Mouse (Mus musculus) neutrophil, adult 5-6 weeks (primary cell): ENCODE data around the gene Fbxl3. TPM values are rescaled to one million over a fixed set of nuclear protein-coding genes. Genes with fewer than 3 reads are reported as not detected.
A peak's percentile ranks its signal among the peaks of the same experiment; 100 is the strongest.

Experiments
- ATAC-seq: fragments of 151-379, 151-347 bp; 2 replicates; pipeline ENCODE4 v1.8.0; 2017; ENCODE audit warnings: mild to moderate bottlenecking, moderate TSS enrichment; ENCODE audit not compliant: insufficient number of reproducible peaks, poor library complexity, low FRiP score, severe bottlenecking; ENCODE audit errors: extremely low read depth
- total RNA-seq: library from RNA; stranded (forward); fragments of 200-1000 nt; gene quantifications from 2 replicates; pipeline ENCODE4 v1.2.3, GENCODE M21; 2017

Fbxl3 gene
- total RNA-seq, 1 experiment from 2014 or later, result 231 TPM

DNA sequence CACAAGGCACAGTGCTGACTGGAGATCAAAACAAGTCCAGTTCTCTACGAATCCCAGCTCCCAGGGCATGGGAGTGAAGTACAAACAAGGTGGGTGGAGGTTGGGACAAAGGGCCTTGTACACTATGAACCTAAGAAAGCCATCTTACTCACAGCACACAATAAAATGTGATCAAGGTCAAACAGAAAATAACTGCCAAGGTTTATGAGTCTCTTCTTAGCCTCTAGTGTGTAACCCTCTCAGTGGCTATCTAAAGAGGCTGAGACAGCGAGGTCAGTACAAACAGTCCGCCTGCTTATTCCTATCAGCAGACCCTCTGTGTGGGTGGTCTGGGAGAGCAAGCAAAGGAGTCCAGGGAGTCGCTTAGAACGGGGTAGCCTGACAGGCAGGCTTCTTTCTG is 11.5 kb downstream of the Fbxl3 start:
- no peak for ATAC-seq

DNA sequence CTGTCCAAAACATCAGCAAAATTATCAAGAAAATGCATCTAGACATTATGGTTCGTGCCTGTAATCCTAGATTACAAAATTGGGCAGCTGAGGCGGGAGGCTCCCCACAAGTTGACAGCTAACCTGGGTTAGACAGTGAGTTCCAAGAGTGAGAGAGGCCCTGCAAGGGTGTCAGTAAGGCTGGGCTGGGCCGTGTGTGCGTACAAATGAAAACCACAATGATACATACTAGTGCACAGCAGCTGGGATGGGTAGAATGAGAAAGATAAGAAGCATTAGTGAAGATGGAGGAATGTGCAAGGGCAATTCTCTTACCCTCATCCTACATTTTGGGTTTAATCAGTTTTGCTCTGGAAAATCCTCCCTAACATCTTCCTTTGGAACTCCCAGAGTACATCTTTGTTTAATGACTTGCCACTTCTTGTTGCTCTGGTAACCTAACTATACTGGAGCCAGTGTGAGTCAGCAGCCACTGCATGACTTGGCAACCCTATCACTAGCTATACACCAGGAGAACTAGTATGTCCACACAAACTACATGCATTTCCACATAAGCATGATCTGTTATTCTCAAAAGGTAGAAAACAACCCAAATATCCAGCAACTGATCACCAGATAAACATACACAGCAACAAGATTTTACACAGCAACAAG is 12.6 kb downstream of the Fbxl3 start:
- ATAC-seq, result peak; percentile 77; the same call in 1 of the 2 replicates

DNA sequence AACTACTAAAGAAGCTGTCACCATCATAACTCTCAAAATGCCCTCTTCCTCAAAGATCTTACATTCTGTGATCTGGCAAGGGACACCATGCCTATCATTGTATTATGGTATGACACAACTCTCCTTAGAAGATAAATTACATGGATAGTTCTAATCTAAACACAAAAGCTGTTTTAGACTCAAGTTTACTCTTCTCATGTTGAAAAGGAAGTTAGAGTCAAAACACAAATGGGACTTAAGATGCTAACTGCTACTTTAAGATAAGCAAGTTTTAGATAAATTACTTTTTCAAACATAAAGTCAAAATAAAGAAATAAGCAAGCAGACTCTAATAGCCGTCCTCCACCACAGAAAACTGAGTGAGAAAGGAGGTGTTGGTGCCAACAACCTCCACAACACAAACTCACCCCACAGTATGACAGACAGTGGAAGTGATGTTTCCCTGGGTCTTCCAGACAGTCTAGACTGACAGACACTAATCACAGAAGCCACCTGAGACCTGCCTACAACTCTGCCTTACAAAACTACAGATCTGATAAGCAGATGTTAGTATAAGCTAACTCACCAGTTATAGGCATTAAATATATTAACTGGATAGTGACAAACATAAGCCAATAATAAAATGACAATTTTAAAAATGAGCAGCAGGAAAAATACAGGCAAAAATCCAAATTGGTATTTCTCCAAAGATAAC is 13.4 kb downstream of the Fbxl3 start:
- ATAC-seq, result no peak

GRCm38 (mm10) chr14:103079209-103079977 is 20.0 kb downstream of the Fbxl3 start:
- no peak for ATAC-seq

DNA sequence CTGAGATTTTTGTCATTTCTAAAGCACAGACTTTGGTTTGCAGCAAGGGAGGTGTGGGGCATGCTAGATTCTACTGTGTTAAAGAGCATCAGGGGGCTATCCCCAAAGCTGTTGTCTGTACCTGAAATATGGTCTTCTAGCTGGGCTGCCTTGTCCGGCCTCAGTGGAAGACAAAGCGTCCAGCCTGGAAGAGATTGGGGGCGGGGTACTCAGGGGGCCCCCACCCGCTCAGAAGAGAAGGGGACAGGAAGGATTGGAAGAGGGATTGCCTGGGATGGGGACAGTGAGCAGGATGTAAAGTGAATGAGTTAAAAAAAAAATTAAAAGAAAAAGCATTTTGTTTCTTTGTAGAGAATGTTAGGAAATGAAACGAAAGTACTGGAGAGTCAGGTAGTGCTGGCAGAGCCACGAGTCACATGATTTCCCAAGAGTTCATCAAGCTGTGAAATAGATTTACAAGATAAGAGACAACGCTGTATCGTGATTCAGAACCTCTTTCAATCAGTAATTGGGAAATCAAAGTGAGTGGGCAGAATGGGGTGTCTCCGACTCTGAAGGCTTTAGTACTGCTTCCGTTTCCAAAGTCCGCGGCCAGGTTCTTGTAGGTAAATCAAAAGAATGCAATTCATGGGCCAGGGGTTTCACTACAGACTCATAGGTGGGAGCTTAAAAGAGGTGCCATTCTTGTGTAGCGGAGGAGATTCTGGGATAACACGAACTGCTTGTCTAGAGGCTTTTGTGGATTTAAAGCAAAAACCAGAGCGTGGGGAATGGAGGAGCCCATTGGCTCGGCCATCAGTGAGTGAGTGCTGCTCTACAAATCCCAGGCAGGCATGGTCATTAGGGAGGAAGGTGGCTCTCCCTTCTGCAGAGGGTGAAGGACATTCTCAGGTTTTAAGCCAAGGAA is 21.1 kb downstream of the Fbxl3 start:
- ATAC-seq, result no peak

DNA sequence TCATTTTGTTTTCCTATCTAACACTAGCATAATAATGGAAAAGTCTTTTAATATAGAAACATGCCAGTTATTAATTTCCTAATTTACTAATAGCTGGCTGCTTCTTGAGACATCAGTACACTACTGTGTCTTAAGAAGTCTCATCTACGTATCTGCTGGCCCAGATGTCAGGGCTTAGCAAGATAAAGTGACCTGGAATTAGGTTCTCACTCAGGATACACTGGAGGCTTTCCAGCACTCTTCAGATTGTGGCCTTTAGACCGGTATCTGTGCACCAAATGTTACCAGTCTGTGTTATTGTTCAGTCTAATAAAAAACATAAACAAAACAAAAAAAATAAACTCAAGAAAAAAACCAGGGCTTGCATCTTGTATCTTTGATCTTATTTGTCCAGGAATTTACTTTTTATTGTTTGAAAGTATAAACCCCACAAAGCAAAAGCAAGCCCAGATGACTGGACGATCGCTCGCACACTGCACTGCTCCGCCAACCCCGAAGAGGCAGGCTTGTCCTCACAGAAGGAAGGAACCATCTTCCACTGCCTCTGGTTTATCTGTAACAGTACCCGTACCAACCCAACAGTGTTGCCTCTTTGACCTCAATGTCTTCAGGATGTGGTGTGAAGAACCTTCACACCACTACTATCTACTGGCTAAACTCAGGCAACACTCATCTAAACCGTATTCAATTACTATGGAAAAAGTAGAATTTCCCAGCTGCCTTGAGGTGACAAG is 21.9 kb downstream of the Fbxl3 start:
- ATAC-seq, result no peak

DNA sequence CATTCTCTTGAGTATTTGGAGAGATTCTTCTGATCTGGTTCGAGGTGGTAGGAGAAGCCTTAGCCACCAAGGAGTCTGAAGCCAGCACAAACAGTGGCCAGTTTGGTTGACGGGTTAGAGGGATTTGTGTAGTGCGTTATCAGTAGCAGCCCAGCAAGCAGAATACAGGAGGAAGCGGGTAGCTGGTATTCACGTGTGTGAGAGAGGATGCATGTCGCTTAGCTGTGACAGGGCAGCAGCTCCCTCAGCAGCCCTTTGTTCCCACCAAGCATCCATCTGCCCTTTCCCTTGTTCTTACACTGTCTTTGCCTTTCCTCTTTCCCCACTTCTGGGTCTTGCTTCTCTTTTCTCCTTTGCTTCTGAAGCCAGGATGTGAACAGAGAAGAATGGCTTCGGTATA is 24.2 kb downstream of the Fbxl3 start:
- ATAC-seq, result no peak

GRCm38 (mm10) chr14:103073825-103074224 is 25.5 kb downstream of the Fbxl3 start:
- ATAC-seq, result no peak

GRCm38 (mm10) chr14:103072731-103073130 is 26.6 kb downstream of the Fbxl3 start:
- no peak for ATAC-seq

- ATAC-seq, result no peak
Measured at GRCm38 (mm10) chr14:103071471-103071870, 27.9 kb downstream of the Fbxl3 start.

- no peak for ATAC-seq
Measured at GRCm38 (mm10) chr14:103070790-103071189, 28.6 kb downstream of the Fbxl3 start.

GRCm38 (mm10) chr14:103069864-103070611 is 29.3 kb downstream of the Fbxl3 start, which contains the start of gene Cln5:
TSS of gene Cln5 (plus strand) at chr14:103070216.
- peak; percentile 76 for ATAC-seq

DNA sequence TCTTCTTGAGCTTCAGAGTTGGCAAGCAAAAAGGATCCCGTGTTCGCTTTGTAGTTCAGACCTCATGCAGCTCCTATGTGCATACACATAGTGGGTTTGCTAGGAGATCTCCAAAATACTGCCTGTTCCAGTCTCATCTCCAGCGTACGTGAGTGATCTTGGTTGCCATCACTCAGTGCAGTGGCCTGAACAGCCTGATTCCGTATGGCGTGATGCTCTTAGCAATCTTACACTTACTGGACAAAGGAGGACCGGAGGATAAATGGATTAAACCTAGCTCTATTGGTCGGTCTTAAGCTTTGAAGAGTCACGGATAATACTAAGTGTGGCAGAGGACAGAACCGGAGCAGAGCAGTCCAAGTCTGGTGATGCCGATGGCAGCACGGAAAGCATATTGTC is 29.9 kb downstream of the Fbxl3 start:
- ATAC-seq, result no peak

DNA sequence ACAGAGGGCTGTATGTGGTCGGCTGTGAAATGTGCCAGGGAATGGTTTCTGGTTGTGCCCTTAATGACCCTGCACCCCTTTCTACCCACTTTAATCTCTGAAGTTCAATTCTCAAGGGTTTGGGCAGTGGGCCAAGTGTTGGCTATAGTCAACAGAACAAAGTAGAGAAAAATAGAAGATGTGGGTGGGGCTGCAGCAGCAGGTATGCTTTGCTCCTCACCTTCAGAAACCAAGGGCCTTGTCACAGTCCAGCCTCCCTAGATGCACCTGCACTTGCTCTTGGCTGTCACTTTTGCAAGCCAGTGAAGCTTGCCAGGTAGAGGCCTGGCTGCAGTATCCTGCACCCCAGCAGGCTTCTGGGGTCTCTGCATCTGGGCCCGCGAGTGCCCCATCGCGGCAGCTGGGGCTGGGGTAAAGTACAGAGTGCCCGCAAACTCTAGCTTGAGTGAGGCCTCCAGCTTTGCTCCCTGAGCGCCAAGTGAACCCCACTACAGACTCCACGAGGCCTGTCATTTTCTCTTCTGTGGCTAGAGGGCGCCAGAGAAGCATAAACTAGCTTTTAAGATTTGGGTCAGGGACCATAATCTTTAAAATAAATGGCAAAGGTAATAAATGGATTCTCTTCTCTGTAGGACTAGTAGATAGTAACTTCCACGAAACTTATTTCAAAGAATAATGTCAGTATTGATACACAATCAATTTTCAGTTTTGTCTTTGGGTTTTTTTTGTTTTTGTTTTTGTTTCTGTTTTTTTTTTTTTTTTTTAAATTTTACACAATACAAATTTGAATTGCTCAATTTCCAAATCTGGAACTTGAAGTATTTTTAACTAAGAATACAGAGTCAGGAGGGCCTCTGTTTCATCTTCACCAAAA is 33.8 kb downstream of the Fbxl3 start:
- ATAC-seq, result peak; percentile 51

- peak; percentile 43; the same call in 1 of the 2 replicates for ATAC-seq
Measured at GRCm38 (mm10) chr14:103059495-103059894, 39.9 kb downstream of the Fbxl3 start.

GRCm38 (mm10) chr14:103058998-103059397 is 40.4 kb downstream of the Fbxl3 start:
- ATAC-seq, result peak; percentile 91

GRCm38 (mm10) chr14:103056601-103057000 is 42.8 kb downstream of the Fbxl3 start:
- no peak for ATAC-seq
